Mouse (Mus musculus) kidney, adult 2 months (tissue): Measurements from ENCODE around the gene Agtpbp1.

ENCODE experiments used
- CTCF ChIP-seq: fragments of 200-500 bp; conservative IDR thresholded peaks from 2 replicates; pipeline ENCODE4 v1.5.1; 2011; ENCODE audit warnings: low read depth, mild to moderate bottlenecking, control low read depth, low read length, moderate library complexity, mixed read lengths; ENCODE audit not compliant: insufficient read depth, insufficient read length
- POLR2A ChIP-seq: fragments of 200-500 bp; IDR thresholded peaks from one replicate; pipeline ENCODE4 v1.6.1; 2011; ENCODE audit warnings: low read depth, low read length, control low read depth

DNA sequence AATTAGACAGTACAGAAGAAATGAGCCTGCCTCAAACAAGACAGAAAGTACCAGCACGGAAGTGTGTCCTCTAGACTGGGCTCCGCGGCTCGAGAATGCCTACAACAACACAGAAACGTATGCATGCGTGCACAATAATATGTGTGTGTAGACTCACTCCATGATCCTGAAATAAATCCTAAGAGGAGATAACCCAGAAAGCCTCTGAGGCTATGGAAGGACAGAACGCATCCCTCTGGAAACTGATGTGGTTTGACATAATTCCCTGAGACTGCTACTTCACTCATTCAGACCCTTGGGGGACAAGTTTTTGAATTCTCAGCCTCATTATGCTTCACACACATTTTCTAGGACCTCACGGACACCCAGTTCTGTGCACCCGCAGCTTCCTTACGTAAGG, 42.6 kb downstream of the Agtpbp1 start:
- TF ChIP-seq CTCF (no peak), POLR2A (no peak)
